Mouse (Mus musculus): Measurements from ENCODE around the gene Pde8a.

Gene Pde8a

GRCm38 (mm10) chr7:81336432-81336786, 123.0 kb downstream of the Pde8a start:
- DNase-seq (ENCODE audit: low spot score in 2 of 2) = peak in 1 of 2 experiments; percentile 31

- no peak for DNase-seq (ENCODE audit: low spot score in 2 of 2)
These were observed 124.6 kb downstream of the Pde8a start for GRCm38 (mm10) chr7:81337785-81338521.

GRCm38 (mm10) chr7:81338522-81338873, 125.1 kb downstream of the Pde8a start:
- no peak for DNase-seq (ENCODE audit: low spot score in 2 of 2)

- peak; percentile 29 to 57 for DNase-seq (ENCODE audit: low spot score in 2 of 2)
These were observed 126.4 kb downstream of the Pde8a start for GRCm38 (mm10) chr7:81339783-81340182.

- no peak for DNase-seq (ENCODE audit: low spot score in 2 of 2)
These were observed 128.2 kb downstream of the Pde8a start for GRCm38 (mm10) chr7:81341563-81341962.

GRCm38 (mm10) chr7:81342356-81343094, 129.1 kb downstream of the Pde8a start:
- no peak for DNase-seq (ENCODE audit: low spot score in 2 of 2)

GRCm38 (mm10) chr7:81343316-81343715, 129.9 kb downstream of the Pde8a start:
- DNase-seq (ENCODE audit: low spot score in 2 of 2) = no peak

GRCm38 (mm10) chr7:81343831-81344230, 130.4 kb downstream of the Pde8a start:
- DNase-seq (ENCODE audit: low spot score in 2 of 2) = no peak

GRCm38 (mm10) chr7:81344544-81345446, 131.4 kb downstream of the Pde8a start, which contains the start of gene Rps17:
TSS of gene Rps17 (minus strand) at chr7:81345254.
- peak; percentile 98 to 99 for DNase-seq (ENCODE audit: low spot score in 2 of 2)

- DNase-seq (ENCODE audit: low spot score in 2 of 2) = no peak
These were observed 132.2 kb downstream of the Pde8a start for GRCm38 (mm10) chr7:81345447-81346170.

- no peak for DNase-seq (ENCODE audit: low spot score in 2 of 2)
These were observed 134.8 kb downstream of the Pde8a start for GRCm38 (mm10) chr7:81348206-81348605.

GRCm38 (mm10) chr7:81351826-81352225, 138.4 kb downstream of the Pde8a start:
- no peak for DNase-seq (ENCODE audit: low spot score in 2 of 2)

GRCm38 (mm10) chr7:81355746-81356145, 142.3 kb downstream of the Pde8a start:
- DNase-seq (ENCODE audit: low spot score in 2 of 2) = no peak

GRCm38 (mm10) chr7:81356360-81356759, 143.0 kb downstream of the Pde8a start:
- no peak for DNase-seq (ENCODE audit: low spot score in 2 of 2)

- DNase-seq (ENCODE audit: low spot score in 2 of 2) = no peak
These were observed 143.6 kb downstream of the Pde8a start for GRCm38 (mm10) chr7:81356975-81357374.

GRCm38 (mm10) chr7:81367946-81368345, 154.6 kb downstream of the Pde8a start:
- DNase-seq (ENCODE audit: low spot score in 2 of 2) = no peak

- DNase-seq (ENCODE audit: low spot score in 2 of 2) = no peak
These were observed 156.3 kb downstream of the Pde8a start for GRCm38 (mm10) chr7:81369724-81370123.

GRCm38 (mm10) chr7:81371811-81372210, 158.4 kb downstream of the Pde8a start:
- no peak for DNase-seq (ENCODE audit: low spot score in 2 of 2)

- DNase-seq (ENCODE audit: low spot score in 2 of 2) = no peak
These were observed 159.0 kb downstream of the Pde8a start for GRCm38 (mm10) chr7:81372337-81372920.

- no peak for DNase-seq (ENCODE audit: low spot score in 2 of 2)
These were observed 166.0 kb downstream of the Pde8a start for GRCm38 (mm10) chr7:81379363-81379762.

Measured in spleen, postnatal 14 days (tissue).